Mouse (Mus musculus) stomach, embryonic 16.5 days (tissue): ENCODE results near the gene Slc2a12. TPM values are rescaled to one million over a fixed set of nuclear protein-coding genes. Genes with fewer than 3 reads are reported as not detected.

Experiments used
- ATAC-seq: fragments of 200-750 bp; cut with Nextera tagmentation; 2 replicates; pipeline ENCODE4 v1.8.0; 2017; ENCODE audit warnings: moderate number of reproducible peaks, moderate TSS enrichment; ENCODE audit not compliant: insufficient read depth, low FRiP score
- H3K27ac ChIP-seq: fragments of 300-500 bp; sonication (generic); 2 replicates; pipeline ENCODE4 v1.5.1; 2014; ENCODE audit warnings: low read length
- H3K27me3 ChIP-seq: fragments of 300-500 bp; sonication (generic); 2 replicates; pipeline ENCODE4 v1.6.1; 2014; ENCODE audit warnings: low read length, control low read depth, mixed read lengths; ENCODE audit not compliant: control insufficient read depth, insufficient read depth
- H3K36me3 ChIP-seq: fragments of 300-500 bp; sonication (generic); 2 replicates; pipeline ENCODE4 v1.6.1; 2014; ENCODE audit warnings: low read length; ENCODE audit not compliant: control insufficient read depth, insufficient read depth
- H3K4me1 ChIP-seq: fragments of 300-500 bp; sonication (generic); 2 replicates; pipeline ENCODE4 v1.6.1; 2014; ENCODE audit warnings: low read length, control low read depth, mixed read lengths; ENCODE audit not compliant: control insufficient read depth, insufficient read depth
- H3K4me2 ChIP-seq: fragments of 300-500 bp; sonication (generic); 2 replicates; pipeline ENCODE4 v1.6.1; 2014; ENCODE audit warnings: low read depth, low read length, mixed read lengths
- H3K4me3 ChIP-seq: fragments of 300-500 bp; sonication (generic); replicated peaks from 2 replicates; pipeline ENCODE4 v1.5.1; 2014; ENCODE audit warnings: mild to moderate bottlenecking, low read length
- H3K9ac ChIP-seq: fragments of 300-500 bp; sonication (generic); 2 replicates; pipeline ENCODE4 v1.6.1; 2014; ENCODE audit warnings: low read length
- H3K9me3 ChIP-seq: fragments of 300-500 bp; sonication (generic); replicated peaks from 2 replicates; pipeline ENCODE4 v1.6.1; 2016; ENCODE audit warnings: low read length, control low read depth; ENCODE audit not compliant: control insufficient read depth
- WGBS: fragments of 180-500 bp; shearing (Covaris S2); extraction: QIAGEN DNeasy Blood & Tissue Kit; methylation state at CpG from one replicate; pipeline ENCODE4 v1.1.7; 2014; 5-methylcytosine and 5-hydroxymethylcytosine counted together
- polyA plus RNA-seq: library from polyadenylated mRNA; unstranded; fragments of >200 nt; fragmentation: Nextera tagmentation; extraction: Ambion mirVana; gene quantifications from 2 replicates; pipeline ENCODE4 v1.2.1, GENCODE M21; 2015

The Slc2a12 gene
- polyA plus RNA-seq, 1 experiment from 2014 or later: 1.5 TPM

DNA sequence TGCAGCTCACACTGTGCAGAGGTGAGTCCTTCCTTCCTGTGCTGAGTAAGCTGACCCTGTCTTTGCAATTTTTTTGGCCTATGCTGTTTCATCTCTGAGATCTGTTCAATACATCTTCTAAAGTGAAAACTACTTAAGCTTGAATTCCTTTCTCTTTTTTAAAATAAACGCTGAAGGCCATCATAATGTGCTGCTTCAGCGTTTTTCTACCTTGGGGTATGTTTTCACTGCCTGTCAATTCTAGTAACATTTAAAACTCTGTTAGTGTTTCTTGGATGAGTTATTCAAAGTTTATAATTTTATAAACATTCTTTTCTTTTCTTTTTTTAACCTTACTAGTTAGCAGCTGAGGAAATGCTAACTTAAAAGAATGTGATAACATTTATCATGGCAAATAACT, 68.1 kb downstream of the Slc2a12 start:
- ATAC-seq: no peak
- Histone ChIP-seq H3K9ac (no peak overlapping the region), H3K4me1 (no peaks in the 10 kb centered on the region), H3K27me3 (no peaks in the 10 kb centered on the region), H3K36me3 (peaks cover 4% of the 10 kb centered on the region; the same call in 1 of the 2 replicates), H3K4me2 (no peak overlapping the region), H3K9me3 (no peaks in the 10 kb centered on the region), H3K27ac (no peak overlapping the region), H3K4me3 (no peak overlapping the region)
- 42% methylated on average over 2 of the region's 2 CpGs for WGBS

DNA sequence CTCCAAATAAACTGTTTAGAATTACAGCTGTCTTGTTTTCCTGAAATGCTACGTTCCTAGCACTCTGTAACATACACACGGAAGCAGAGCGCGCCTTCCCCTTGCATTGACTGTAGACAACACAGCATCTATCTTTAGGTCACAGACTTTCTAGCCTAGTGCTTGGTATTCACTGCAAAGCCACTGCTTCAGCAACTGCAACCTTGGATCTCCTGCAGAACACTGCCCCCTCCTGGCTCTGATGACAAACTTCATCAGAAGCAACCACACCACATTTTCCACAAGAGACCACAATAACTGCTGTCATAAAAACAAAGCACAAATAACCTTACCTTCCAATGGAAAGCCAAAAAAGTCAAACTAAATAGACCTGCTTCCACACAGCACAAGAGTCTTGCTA, 69.7 kb downstream of the Slc2a12 start:
- Histone ChIP-seq H3K9ac (no peak overlapping the region), H3K27me3 (no peaks in the 10 kb centered on the region), H3K27ac (no peak overlapping the region), H3K4me2 (no peak overlapping the region), H3K36me3 (peaks cover 4% of the 10 kb centered on the region; the same call in 1 of the 2 replicates), H3K4me1 (no peaks in the 10 kb centered on the region), H3K9me3 (no peaks in the 10 kb centered on the region), H3K4me3 (no peak overlapping the region)
- WGBS: 62% methylated on average over 4 of the region's 4 CpGs
- no peak for ATAC-seq

DNA sequence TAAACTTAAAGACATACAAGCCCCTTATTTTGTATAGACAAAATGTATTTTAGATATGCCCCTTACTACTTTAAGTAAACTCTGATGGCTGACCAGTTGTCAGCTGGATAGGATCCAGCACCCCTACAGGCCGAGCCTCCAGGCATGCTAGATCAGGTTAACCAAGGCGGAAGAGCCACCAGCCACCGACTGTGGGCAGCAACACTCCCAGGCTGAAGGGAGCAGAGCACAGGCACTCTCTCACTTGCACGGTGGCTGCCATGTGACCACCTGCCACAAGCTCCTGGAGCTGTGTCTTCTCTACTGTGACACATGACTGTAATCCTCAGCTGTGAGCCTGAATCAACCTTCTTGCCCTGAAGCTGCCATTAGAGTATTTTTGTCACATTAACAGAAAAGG, 73.7 kb downstream of the Slc2a12 start:
- ATAC-seq: no peak
- no peak overlapping the region for H3K9ac ChIP-seq
- WGBS: 48% methylated on average over 4 of the region's 4 CpGs
- no peaks in the 10 kb centered on the region for H3K27me3 ChIP-seq
- H3K4me1 ChIP-seq: no peaks in the 10 kb centered on the region; the same call in 1 of the 2 replicates
- H3K36me3 ChIP-seq: no peaks in the 10 kb centered on the region
- H3K9me3 ChIP-seq: no peaks in the 10 kb centered on the region
- no peak overlapping the region for H3K4me3 ChIP-seq
- H3K27ac ChIP-seq: no peak overlapping the region
- no peak overlapping the region for H3K4me2 ChIP-seq

DNA sequence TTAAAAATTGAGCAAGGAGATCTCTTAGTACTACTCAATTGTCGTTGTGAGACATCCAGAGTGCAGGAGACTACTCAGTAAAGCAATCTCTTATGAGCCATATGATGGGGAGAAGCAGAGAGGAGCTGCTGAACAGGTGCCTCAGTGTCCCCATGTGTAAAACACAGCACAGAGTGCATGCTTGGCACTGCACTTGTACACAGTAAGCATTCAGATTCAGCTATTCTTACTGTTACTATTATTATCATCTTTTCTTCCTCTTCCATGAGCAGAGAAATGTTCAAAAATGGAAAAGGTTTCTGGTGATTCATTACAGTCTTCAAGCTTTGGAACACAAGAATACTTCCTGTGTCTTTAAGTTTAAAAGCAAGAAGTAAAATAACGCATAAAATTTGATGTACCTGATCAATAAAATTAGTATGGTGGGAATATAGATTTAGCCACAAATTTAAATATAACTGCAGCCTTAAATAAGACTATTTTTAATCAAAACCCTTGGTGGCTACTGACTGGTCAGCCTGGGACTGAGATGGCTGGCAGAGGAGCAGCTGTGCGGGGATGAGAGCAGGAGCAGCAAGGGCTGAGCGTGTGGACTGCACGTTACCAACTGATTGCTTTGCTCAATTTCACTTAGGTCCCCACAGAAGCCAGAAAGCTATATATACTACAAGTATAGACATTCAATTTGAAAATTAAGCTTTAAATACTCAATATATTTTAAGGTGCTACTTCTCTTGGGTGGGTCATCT, 76.1 kb downstream of the Slc2a12 start:
- H3K4me2 ChIP-seq: no peak overlapping the region
- H3K9ac ChIP-seq: no peak overlapping the region
- no peak for ATAC-seq
- H3K27ac ChIP-seq: no peak overlapping the region
- no peaks in the 10 kb centered on the region for H3K27me3 ChIP-seq
- H3K4me1 ChIP-seq: no peaks in the 10 kb centered on the region; the same call in 1 of the 2 replicates
- H3K9me3 ChIP-seq: no peaks in the 10 kb centered on the region
- H3K4me3 ChIP-seq: no peak overlapping the region
- no peaks in the 10 kb centered on the region for H3K36me3 ChIP-seq
- 89% methylated on average over 5 of the region's 5 CpGs for WGBS

DNA sequence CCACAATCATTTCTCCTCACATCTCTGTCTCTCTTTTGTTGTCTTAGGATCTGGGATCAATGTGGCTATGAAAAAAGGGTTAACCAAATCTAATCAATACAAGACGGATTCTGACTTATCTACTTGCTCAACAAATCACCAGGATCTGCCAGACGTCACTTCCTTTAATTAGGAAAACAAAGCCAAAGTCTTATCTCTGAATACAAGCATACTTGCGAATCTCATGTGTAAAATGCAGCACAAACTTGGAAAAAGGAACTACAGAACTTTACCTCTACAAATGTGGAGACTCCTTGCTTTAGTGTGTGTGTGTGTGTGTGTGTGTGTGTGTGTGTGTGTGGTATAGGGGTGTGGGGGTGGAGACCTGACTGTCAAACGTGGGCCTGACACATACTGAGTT, 80.4 kb downstream of the Slc2a12 start:
- no peak overlapping the region for H3K4me3 ChIP-seq
- no peak for ATAC-seq
- no peaks in the 10 kb centered on the region for H3K36me3 ChIP-seq
- H3K9ac ChIP-seq: no peak overlapping the region
- WGBS: 50% methylated on average over 4 of the region's 4 CpGs
- no peaks in the 10 kb centered on the region for H3K9me3 ChIP-seq
- H3K27me3 ChIP-seq: no peaks in the 10 kb centered on the region
- H3K27ac ChIP-seq: no peak overlapping the region
- peaks cover 11% of the 10 kb centered on the region for H3K4me1 ChIP-seq
- H3K4me2 ChIP-seq: no peak overlapping the region

DNA sequence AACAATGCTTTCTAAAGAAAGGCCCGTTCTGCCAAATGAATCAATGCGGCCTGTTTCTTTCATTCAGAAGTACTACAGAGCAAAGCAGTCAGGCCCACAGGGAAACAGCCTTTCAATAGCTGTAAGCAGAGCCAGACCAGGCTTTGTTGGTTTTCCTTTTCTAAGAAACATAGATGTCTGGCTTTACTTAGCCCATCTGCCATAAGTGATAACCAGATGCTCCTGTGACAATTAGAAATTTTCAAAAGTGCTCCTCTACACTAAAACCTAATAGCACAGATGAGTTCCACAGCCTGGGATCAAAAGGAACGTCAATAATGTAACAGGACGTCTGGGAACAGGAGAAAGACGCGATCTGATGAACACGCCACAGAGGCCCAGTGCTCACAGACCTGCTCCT, 81.5 kb downstream of the Slc2a12 start:
- no peak overlapping the region for H3K4me3 ChIP-seq
- H3K4me2 ChIP-seq: no peak overlapping the region
- H3K36me3 ChIP-seq: no peaks in the 10 kb centered on the region
- WGBS: 81% methylated on average over 7 of the region's 7 CpGs
- ATAC-seq: no peak
- H3K27me3 ChIP-seq: no peaks in the 10 kb centered on the region
- H3K4me1 ChIP-seq: peaks cover 13% of the 10 kb centered on the region
- no peak overlapping the region for H3K9ac ChIP-seq
- no peaks in the 10 kb centered on the region for H3K9me3 ChIP-seq
- no peak overlapping the region for H3K27ac ChIP-seq

DNA sequence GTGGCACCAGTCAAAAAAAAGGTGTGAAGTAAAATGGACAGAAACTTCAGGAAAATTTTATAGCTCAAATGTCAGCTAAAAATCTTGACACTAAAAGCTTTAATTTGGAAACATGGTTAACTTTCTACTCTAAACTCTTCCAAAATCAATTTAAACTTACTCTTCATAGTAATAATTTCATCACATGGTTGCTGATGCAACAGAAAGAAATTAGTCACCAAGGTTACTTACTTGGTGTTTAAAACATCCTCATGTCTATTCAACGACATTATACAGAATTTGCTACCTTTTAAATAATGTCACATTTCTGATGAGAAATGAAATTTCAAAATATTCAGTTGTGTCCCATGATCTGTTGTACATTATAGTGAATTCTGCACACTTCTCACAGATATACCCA, 83.4 kb downstream of the Slc2a12 start:
- Histone ChIP-seq H3K9me3 (no peaks in the 10 kb centered on the region), H3K36me3 (no peaks in the 10 kb centered on the region), H3K9ac (no peak overlapping the region), H3K27me3 (no peaks in the 10 kb centered on the region), H3K4me3 (no peak overlapping the region), H3K4me1 (peaks cover 13% of the 10 kb centered on the region), H3K4me2 (no peak overlapping the region), H3K27ac (no peak overlapping the region)
- no peak for ATAC-seq
- 79% methylated on average over 1 of the region's 1 CpGs for WGBS

DNA sequence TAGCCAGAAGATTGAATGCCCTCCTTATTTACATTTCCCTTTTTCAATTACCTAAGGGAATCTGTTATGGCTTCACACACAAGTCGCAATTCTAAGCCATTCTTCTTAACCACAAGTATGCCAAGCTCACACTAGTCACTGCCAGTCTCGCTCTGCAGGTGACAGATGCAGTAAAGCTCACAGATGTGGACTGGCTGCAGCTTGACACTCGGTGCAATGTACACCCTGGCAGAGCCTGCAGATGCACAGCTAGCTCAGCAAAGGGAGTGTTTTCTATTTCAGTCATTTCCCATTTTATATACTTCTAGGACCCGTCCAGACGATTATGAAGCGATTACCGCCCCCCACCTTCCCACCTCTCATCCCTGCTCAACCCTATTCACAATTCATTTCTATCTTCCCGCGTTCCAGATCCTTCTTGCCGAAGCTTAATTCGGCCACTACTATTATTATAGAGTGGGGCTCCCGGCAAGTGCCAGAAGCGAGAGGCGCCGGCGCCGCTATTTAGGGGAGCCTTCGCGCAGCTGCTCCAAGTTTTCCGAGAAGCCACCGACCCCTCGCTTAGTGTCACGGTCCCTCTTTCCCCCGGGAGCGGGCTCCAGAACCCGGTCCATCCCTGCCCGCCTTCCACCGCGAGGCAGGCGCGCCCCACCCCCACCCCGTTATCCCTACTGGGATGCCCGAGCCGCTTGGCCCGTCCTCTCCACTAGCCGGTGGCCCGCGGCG, 85.6 kb downstream of the Slc2a12 start:
- Histone ChIP-seq H3K9ac (peak overlapping the region; percentile 94), H3K4me2 (peak overlapping the region; percentile 79), H3K36me3 (no peaks in the 10 kb centered on the region), H3K4me1 (peaks cover 13% of the 10 kb centered on the region), H3K27me3 (no peaks in the 10 kb centered on the region), H3K27ac (peak overlapping the region; percentile 66), H3K9me3 (no peaks in the 10 kb centered on the region), H3K4me3 (peak overlapping the region; percentile 95)
- peak; percentile 54; the same call in 1 of the 2 replicates for ATAC-seq
- under 1% methylated on average over 39 of the region's 39 CpGs for WGBS

DNA sequence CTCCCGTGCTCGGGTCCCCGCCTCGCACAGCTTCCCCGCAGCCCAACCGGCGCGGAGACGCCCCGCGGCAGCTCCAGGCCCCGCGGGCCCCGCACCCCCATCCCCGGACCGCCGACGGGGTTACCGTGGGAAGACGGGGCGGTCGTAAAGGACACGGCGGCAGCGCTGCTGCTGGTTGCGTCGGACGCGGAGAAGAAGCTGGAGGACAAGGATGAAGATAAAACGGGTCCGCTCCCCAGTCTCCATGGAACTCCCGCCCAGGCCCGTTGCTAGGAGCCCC, 86.1 kb downstream of the Slc2a12 start:
- Histone ChIP-seq H3K4me2 (peak overlapping the region; percentile 79), H3K27ac (peak overlapping the region; percentile 66), H3K9ac (peak overlapping the region; percentile 94), H3K4me3 (peak overlapping the region; percentile 95), H3K4me1 (peaks cover 13% of the 10 kb centered on the region), H3K27me3 (no peaks in the 10 kb centered on the region), H3K36me3 (no peaks in the 10 kb centered on the region), H3K9me3 (no peaks in the 10 kb centered on the region)
- WGBS: under 1% methylated on average over 32 of the region's 33 CpGs
- no peak for ATAC-seq
